ENCODE assay signal across 8 mouse cellular contexts in genomic region chr9:32405191-32405925, GRCm38 (mm10). TPM values are rescaled to one million over a fixed set of nuclear protein-coding genes. Genes with fewer than 3 reads are reported as not detected.
DNase-seq lines count a peak whose midpoint lies in the region; ATAC-seq lines count a peak whose summit lies in the region.

No protein-coding gene starts in this region.

- peak; percentile 13 to 18 for DNase-seq in urinary bladder, adult 18-20 months (ENCODE audit: low spot score in 2 of 2)
- DNase-seq in urinary bladder, adult 2 months (ENCODE audit: low spot score), result no peak
- DNase-seq in cerebellum, adult 8-10 months, result peak; percentile 35
- DNase-seq in frontal cortex, postnatal 10 days (ENCODE audit: low spot score in 2 of 2), result peak; percentile 35 to 68
- peak; percentile 64 for DNase-seq in kidney, adult 11 months
- peak; percentile 76 to 84 for DNase-seq in left cerebral cortex, postnatal 25 days (ENCODE audit: low spot score in 2 of 2)
- DNase-seq in testis, postnatal 10 days (ENCODE audit: low spot score), result peak; percentile 65

- peak; percentile 51; the same call in 1 of the 2 replicates for ATAC-seq in monocyte, adult 5-6 weeks (replicated peaks; ENCODE audit: insufficient number of reproducible peaks, low FRiP score, low TSS enrichment, poor library complexity, severe bottlenecking)

- intact Hi-C loops in left cerebral cortex, postnatal 25 days (cut with DNase I), result loop anchor here (1.0 to 5.0 kb wide), 5 partner anchors 157 to 841 kb away; no protein-coding TSS in a partner anchor

RNA-seq across cellular contexts. Expression of gene Kcnj1, which starts 33.1 kb away (rescaled TPM):
- not detected in 2 replicates for polyA plus RNA-seq in urinary bladder, adult 2 months (2012; rRNA removed)
- total RNA-seq in left cerebral cortex, postnatal 25 days (2021), result not detected
- total RNA-seq in monocyte, adult 5-6 weeks (2017), result 0.21 to 1.4 TPM (median 0.49 TPM) in 3 replicates
